Mouse (Mus musculus) lung, adult 10 weeks (tissue): Measurements from ENCODE around the gene Cd163. TPM values are rescaled to one million over a fixed set of nuclear protein-coding genes. Genes with fewer than 3 reads are reported as not detected.

Experiments used
- polyA plus RNA-seq: library from polyadenylated mRNA; stranded (reverse); fragments of 350-450 nt; fragmentation: Illumina TruSeq; extraction: RNeasy Lipid Tissue Mini Kit (QIAGEN cat#74804); gene quantifications from one replicate; pipeline ENCODE4 v1.2.3, GENCODE M21; 2014; ENCODE audit warnings: low read depth, low replicate concordance; ENCODE audit not compliant: insufficient read depth

Cd163 gene
- polyA plus RNA-seq = 2.9 TPM

GRCm38 (mm10) chr6:124304356-124304755, at the start of gene Cd163:
Gene Cd163, plus strand, starts transcription at chr6:124304656.

Other genes starting within 250 kb of the Cd163 start
- not detected for gene Vmn2r27, start 72.8 kb upstream of the Cd163 start, polyA plus RNA-seq
- 16.2 TPM for gene Pex5, start 110.4 kb downstream of the Cd163 start, polyA plus RNA-seq
- 2.1 TPM for gene Clstn3, start 160.1 kb downstream of the Cd163 start, polyA plus RNA-seq
- 3.7 TPM for gene C1rl, start 188.5 kb downstream of the Cd163 start, polyA plus RNA-seq
- 40.1 TPM for gene C1ra, start 207.7 kb downstream of the Cd163 start, polyA plus RNA-seq
- gene C1s1, start 237.7 kb downstream of the Cd163 start, polyA plus RNA-seq = 74.9 TPM